Mouse (Mus musculus): ENCODE measurements around the gene 1600002K03Rik.

DNA sequence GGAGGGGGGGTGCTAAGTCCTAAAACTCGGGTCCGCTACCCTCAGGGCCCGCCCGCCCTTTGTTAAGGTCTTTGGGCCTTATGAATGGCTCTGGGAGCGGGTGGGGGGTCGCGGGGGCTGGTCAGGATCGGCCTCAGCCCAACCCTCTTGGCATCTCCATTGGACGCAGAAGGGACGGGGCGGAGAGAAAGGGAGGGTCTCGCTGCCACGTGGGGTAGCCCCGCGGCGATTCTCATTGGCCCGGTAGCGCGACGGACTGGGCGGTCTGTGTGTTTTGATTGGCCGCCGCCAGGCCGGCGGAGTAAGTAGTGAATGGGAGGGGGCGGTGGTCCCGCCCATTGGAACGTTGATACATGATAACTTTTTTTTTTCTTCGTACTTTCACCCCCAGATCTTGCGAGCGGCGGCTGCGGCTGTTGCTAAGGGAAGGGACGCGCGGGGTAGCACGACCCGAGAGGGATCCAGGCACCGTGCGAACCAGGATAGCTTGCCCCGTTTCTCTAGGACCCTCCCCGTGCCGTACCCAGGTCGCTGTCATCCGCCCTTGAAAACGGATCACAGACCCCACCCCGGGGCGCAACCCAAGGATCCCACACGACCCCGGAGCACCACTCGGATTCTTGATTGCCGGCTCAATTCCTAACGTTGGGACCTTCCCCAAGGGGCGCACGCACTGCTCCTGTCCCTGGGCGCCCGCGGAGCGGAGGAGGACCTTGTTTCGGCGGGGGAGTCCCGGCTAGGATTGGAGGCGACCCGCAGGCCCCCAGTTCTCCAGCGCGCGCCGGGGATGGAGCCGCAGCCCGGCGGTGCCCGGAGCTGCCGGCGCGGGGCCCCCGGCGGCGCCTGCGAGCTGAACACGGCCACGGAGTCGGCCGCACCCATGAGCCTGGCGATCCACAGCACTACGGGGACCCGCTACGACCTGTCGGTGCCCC lies 23.2 kb upstream of the 1600002K03Rik start:
- TF ChIP-seq GATA1 (IDR thresholded peaks at IDR 0.05; ENCODE audit: borderline replicate concordance, low read length) (no peak), CTCF (IDR thresholded peaks at IDR 0.05; ENCODE audit: low read depth, low read length) (no peak), TAL1 (conservative IDR thresholded peaks at IDR 0.05; ENCODE audit: low read depth, low read length) (no peak), GATA2 (IDR thresholded peaks at IDR 0.05; ENCODE audit: borderline replicate concordance, low read depth, low read length) (no peak), POLR2AphosphoS5 (IDR thresholded peaks at IDR 0.05; ENCODE audit: insufficient replicate concordance, low read depth, low read length) (no peak)

Measured in G1E (cell line).